Mouse (Mus musculus) liver, adult 2 months (tissue): Measurements from ENCODE around the gene Irf2bp1. TPM values are rescaled to one million over a fixed set of nuclear protein-coding genes. Genes with fewer than 3 reads are reported as not detected.

Experiments
- DNase-seq: peaks from one replicate; pipeline ENCODE4 v3.0.0-alpha.2; 2011; ENCODE audit warnings: low read depth, low spot score; ENCODE audit errors: extremely low read depth
- H3K27ac ChIP-seq: fragments of 200-500 bp; replicated peaks from 2 replicates; pipeline ENCODE4 v1.5.1; 2012; ENCODE audit warnings: low read depth, mild to moderate bottlenecking, control low read depth, inconsistent platforms, low read length; ENCODE audit not compliant: insufficient read depth
- H3K27me3 ChIP-seq: fragments of 200-500 bp; 2 replicates; pipeline ENCODE4 v1.6.1; 2012; ENCODE audit warnings: mild to moderate bottlenecking, moderate library complexity, low read length, inconsistent platforms; ENCODE audit not compliant: control insufficient read depth, insufficient read depth
- H3K36me3 ChIP-seq: fragments of 200-500 bp; 2 replicates; pipeline ENCODE4 v1.6.1; 2012; ENCODE audit warnings: low read length, inconsistent platforms; ENCODE audit not compliant: control insufficient read depth, insufficient read depth
- H3K4me1 ChIP-seq: fragments of 200-500 bp; 2 replicates; pipeline ENCODE4 v1.6.1; 2011; ENCODE audit warnings: low read length; ENCODE audit not compliant: control insufficient read depth, insufficient read depth
- H3K4me3 ChIP-seq: fragments of 200-500 bp; 2 replicates; pipeline ENCODE4 v1.5.1; 2011; ENCODE audit warnings: low read depth, mild to moderate bottlenecking, control low read depth, low read length, moderate library complexity; ENCODE audit not compliant: insufficient read depth
- H3K79me2 ChIP-seq: fragments of 200-500 bp; 2 replicates; pipeline ENCODE4 v1.6.1; 2012; ENCODE audit warnings: inconsistent platforms, mild to moderate bottlenecking, low read length, moderate library complexity; ENCODE audit not compliant: control insufficient read depth, insufficient read depth
- H3K9ac ChIP-seq: fragments of 200-500 bp; 2 replicates; pipeline ENCODE4 v1.6.1; 2012; ENCODE audit warnings: low read depth, mild to moderate bottlenecking, control low read depth, inconsistent platforms, low read length
- CTCF ChIP-seq: fragments of 200-500 bp; IDR thresholded peaks from 2 replicates; pipeline ENCODE4 v1.5.1; 2011; ENCODE audit warnings: low read depth, low read length, control low read depth
- POLR2A ChIP-seq: fragments of 200-500 bp; IDR thresholded peaks from 2 replicates; pipeline ENCODE4 v1.6.1; 2011; ENCODE audit warnings: low read length, control low read depth; ENCODE audit not compliant: insufficient read depth; ENCODE audit errors: extremely low read depth
- WGBS: fragments of 180-500 bp; shearing (Covaris S2); methylation state at CpG from one replicate; pipeline ENCODE4 v1.1.7; 2018; 5-methylcytosine and 5-hydroxymethylcytosine counted together
- polyA plus RNA-seq: library from polyadenylated mRNA; depleted of rRNA; stranded (reverse); fragments of >200 nt; gene quantifications from 2 replicates; pipeline ENCODE4 v1.2.3, GENCODE M21; 2012
- total RNA-seq: library from RNA; depleted of rRNA; stranded (reverse); fragments of >200 nt; gene quantifications from 2 replicates; pipeline ENCODE4 v1.2.3, GENCODE M21; 2014

Gene Irf2bp1
- total and polyA plus RNA-seq, 2 experiments: 4.5 to 14.6 TPM

GRCm38 (mm10) chr7:19001807-19002085 is 2.1 kb upstream of the Irf2bp1 start:
- no peak for DNase-seq
- Histone ChIP-seq H3K4me1 (peaks cover 16% of the 10 kb centered on the region), H3K79me2 (peaks cover 18% of the 10 kb centered on the region), H3K4me3 (no peak overlapping the region), H3K27ac (peak overlapping the region; percentile 3; the same call in 1 of the 2 replicates), H3K36me3 (no peaks in the 10 kb centered on the region), H3K9ac (no peak overlapping the region), H3K27me3 (no peaks in the 10 kb centered on the region)
- TF ChIP-seq POLR2A (no peak), CTCF (no peak)
- 73% methylated on average over 3 of the region's 3 CpGs for WGBS

GRCm38 (mm10) chr7:19002115-19002514 is 1.7 kb upstream of the Irf2bp1 start:
- Histone ChIP-seq H3K27me3 (no peaks in the 10 kb centered on the region), H3K79me2 (peaks cover 18% of the 10 kb centered on the region), H3K27ac (no peak overlapping the region), H3K9ac (peak overlapping the region; percentile 85), H3K4me3 (peak overlapping the region; percentile 44; the same call in 1 of the 2 replicates), H3K4me1 (peaks cover 17% of the 10 kb centered on the region), H3K36me3 (no peaks in the 10 kb centered on the region)
- TF ChIP-seq POLR2A (no peak), CTCF (no peak)
- 7% methylated on average over 4 of the region's 4 CpGs for WGBS
- no peak for DNase-seq

- peaks cover 24% of the 10 kb centered on the region for H3K4me1 ChIP-seq
- H3K36me3 ChIP-seq: no peaks in the 10 kb centered on the region
- H3K27ac ChIP-seq: peak overlapping the region; percentile 74
- H3K27me3 ChIP-seq: no peaks in the 10 kb centered on the region
- DNase-seq: peak; percentile 93
- TF ChIP-seq POLR2A (no peak), CTCF (no peak)
- H3K79me2 ChIP-seq: peaks cover 18% of the 10 kb centered on the region
- peak overlapping the region; percentile 85 for H3K9ac ChIP-seq
- WGBS: 1% methylated on average over 17 of the region's 17 CpGs
- H3K4me3 ChIP-seq: peak overlapping the region; percentile 44
Measured at GRCm38 (mm10) chr7:19002848-19003498, 871 bp upstream of the Irf2bp1 start.

GRCm38 (mm10) chr7:19004631-19005079 is 811 bp downstream of the Irf2bp1 start:
- peak overlapping the region; percentile 71 for H3K4me3 ChIP-seq
- WGBS: 7% methylated on average over 34 of the region's 34 CpGs
- no peaks in the 10 kb centered on the region for H3K27me3 ChIP-seq
- TF ChIP-seq POLR2A (no peak), CTCF (no peak)
- H3K9ac ChIP-seq: peak overlapping the region; percentile 93
- H3K27ac ChIP-seq: peak overlapping the region; percentile 53
- peaks cover 18% of the 10 kb centered on the region for H3K79me2 ChIP-seq
- H3K36me3 ChIP-seq: no peaks in the 10 kb centered on the region
- peaks cover 36% of the 10 kb centered on the region for H3K4me1 ChIP-seq
- no peak for DNase-seq

GRCm38 (mm10) chr7:19005417-19006121 is 1.7 kb downstream of the Irf2bp1 start:
- H3K9ac ChIP-seq: peak overlapping the region; percentile 9; the same call in 1 of the 2 replicates
- no peaks in the 10 kb centered on the region for H3K27me3 ChIP-seq
- DNase-seq: no peak
- peaks cover 18% of the 10 kb centered on the region for H3K79me2 ChIP-seq
- H3K4me3 ChIP-seq: peak overlapping the region; percentile 71; the same call in 1 of the 2 replicates
- TF ChIP-seq POLR2A: no peak
- no peak for TF ChIP-seq CTCF
- no peaks in the 10 kb centered on the region for H3K36me3 ChIP-seq
- 55% methylated on average over 34 of the region's 34 CpGs for WGBS
- H3K27ac ChIP-seq: no peak overlapping the region
- peaks cover 42% of the 10 kb centered on the region for H3K4me1 ChIP-seq

- H3K4me3 ChIP-seq: no peak overlapping the region
- H3K4me1 ChIP-seq: peaks cover 45% of the 10 kb centered on the region
- H3K79me2 ChIP-seq: peaks cover 18% of the 10 kb centered on the region
- WGBS: 3% methylated on average over 12 of the region's 12 CpGs
- TF ChIP-seq CTCF (peak; percentile 99), POLR2A (no peak)
- no peaks in the 10 kb centered on the region for H3K36me3 ChIP-seq
- peak overlapping the region; percentile 83 for H3K27ac ChIP-seq
- peak; percentile 86 for DNase-seq
- peak overlapping the region; percentile 13; the same call in 1 of the 2 replicates for H3K9ac ChIP-seq
- H3K27me3 ChIP-seq: no peaks in the 10 kb centered on the region
Measured at GRCm38 (mm10) chr7:19006476-19006875, 2.6 kb downstream of the Irf2bp1 start.
